Mouse (Mus musculus): ENCODE data around the gene Zfp114. TPM values are rescaled to one million over a fixed set of nuclear protein-coding genes. Genes with fewer than 3 reads are reported as not detected.

The Zfp114 gene
- polyA plus RNA-seq (2015; fragmentation: Nextera tagmentation; extraction: Ambion mirVana): 9.0 TPM in 2 replicates

DNA sequence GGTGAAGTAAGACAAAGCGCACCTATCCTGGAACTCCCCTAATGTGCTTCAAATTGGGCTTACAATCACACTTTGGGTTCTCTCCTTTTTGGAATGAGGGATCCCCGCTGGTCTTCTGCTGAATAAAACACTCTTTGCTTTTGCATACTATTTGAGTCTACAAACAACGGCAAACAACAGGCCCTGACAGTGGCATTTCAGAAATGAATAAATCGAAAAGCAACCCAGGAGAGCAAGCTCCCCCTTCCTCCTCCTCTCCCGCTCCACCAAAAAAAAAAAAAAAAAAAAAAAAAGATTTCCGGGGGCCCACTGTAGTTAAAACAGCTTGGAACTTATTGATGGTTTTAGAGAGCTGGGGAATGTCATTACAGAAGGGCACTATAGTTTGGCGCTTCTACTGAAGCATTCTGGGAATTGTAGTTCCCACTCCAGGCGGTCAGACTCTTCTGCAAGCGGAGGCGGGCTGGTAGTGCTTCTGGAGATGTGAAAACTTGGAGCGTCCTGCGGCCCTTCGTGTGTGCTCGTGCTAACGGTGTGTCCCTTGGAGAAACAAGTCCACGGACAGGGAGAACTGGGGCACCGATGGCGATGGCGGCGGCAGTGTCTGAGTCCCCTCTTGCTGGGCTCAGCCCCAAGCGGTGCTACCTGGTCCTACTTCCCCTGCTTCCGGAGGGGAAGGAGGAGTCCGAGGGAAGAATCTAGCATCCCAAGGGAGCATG, at the start of gene Zfp114:
Zfp114 (plus strand) TSS at position 443 of the 719 bp plus-strand sequence.
- no peaks in the 10 kb centered on the region for H3K27me3 ChIP-seq
- H3K27ac ChIP-seq (replicated peaks): peak within 1 kb of the TSS; percentile 79
- WGBS: 11% methylated on average over 23 of the region's 23 CpGs
- peak within 1 kb of the TSS; percentile 81 for H3K4me3 ChIP-seq
- peak; percentile 94 for ATAC-seq (replicated peaks)
- H3K4me2 ChIP-seq (replicated peaks): peak within 1 kb of the TSS; percentile 57
- peak within 1 kb of the TSS; percentile 68 for H3K9ac ChIP-seq (replicated peaks)
- H3K9me3 ChIP-seq: no peaks in the 10 kb centered on the region
- H3K36me3 ChIP-seq: no peaks in the 10 kb centered on the region
- peaks cover 12% of the 10 kb centered on the region for H3K4me1 ChIP-seq

DNA sequence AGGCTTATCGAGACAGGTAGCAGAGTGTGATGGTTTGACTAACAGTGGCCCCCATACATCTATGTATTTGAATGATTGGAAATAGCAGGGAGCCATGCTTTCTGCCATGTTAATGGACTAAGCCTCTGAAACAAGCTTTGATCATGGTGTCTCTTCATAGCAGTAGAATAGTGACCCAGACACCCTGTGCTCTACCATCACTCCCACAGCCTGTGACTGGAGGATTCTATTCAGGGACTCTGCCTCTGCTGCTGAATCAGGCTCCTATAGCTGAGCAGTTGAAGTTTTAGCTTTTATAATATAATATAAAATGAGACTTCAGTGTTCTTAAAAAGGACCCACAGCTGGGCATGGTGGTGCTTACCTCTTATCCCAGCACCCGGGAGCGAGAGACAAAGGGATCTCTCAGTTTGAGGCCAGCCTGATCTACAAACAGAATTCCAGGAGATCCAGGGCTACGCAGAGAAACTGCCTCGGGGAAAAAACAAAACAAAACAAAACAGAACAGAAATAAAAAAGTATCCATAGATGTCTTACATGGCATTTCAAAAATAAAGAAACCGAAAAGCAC, 41.4 kb upstream of the Zfp114 start:
- H3K4me1 ChIP-seq: peaks cover 26% of the 10 kb centered on the region
- H3K27me3 ChIP-seq: no peaks in the 10 kb centered on the region
- peak overlapping the region; percentile 76 for H3K9ac ChIP-seq (replicated peaks)
- H3K4me3 ChIP-seq: peak overlapping the region; percentile 72
- H3K27ac ChIP-seq (replicated peaks): peak overlapping the region; percentile 79
- ATAC-seq (replicated peaks): peak; percentile 60
- H3K4me2 ChIP-seq (replicated peaks): peak overlapping the region; percentile 66
- H3K36me3 ChIP-seq: peaks cover 21% of the 10 kb centered on the region
- 17% methylated on average over 6 of the region's 6 CpGs for WGBS
- no peaks in the 10 kb centered on the region for H3K9me3 ChIP-seq

DNA sequence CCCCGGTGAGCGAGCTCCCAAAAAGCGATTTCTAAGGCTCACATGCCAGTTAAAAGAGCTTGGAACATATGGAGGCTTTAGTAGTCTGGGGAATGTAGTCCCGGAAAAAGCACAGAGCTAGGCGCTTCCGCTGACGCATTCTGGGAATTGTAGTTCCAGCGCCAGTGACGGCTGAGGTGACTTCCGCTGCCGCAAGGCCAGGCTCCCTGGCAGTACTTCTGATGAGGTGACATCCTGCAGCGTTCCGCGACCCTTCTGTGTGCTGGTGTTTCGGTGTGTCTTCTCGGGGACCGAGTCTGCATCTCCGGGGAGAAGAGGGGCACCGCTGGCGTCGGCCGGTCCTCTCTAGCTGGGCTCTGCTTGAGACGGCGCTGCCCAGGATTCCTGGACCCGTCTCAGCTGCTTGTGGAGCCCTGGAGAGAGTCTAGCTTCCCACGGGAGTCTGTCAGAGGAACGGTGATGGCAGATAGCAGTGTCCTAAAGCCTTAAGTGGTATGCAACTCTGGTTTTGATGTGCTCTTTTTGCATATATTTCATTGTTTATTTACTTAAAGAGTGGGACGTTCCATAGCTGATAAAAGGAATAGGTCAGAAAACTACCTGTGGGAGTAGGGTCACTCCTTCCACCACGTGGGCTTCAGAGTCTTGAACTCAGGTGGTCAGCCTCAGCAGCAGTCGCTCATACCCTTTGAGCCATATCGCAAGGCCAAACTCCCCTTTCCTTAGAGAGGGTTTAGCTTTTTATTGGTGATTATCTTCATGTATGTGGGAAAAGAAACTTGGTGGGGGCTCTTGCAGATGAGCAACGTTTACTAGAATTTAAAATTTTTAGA, 40.6 kb upstream of the Zfp114 start, which contains the start of gene Zfp235:
Zfp235 (plus strand) TSS at position 174 of the 833 bp plus-strand sequence.
- 3% methylated on average over 32 of the region's 32 CpGs for WGBS
- peak within 1 kb of the TSS; percentile 72 for H3K4me3 ChIP-seq
- H3K4me1 ChIP-seq: peaks cover 26% of the 10 kb centered on the region
- peak within 1 kb of the TSS; percentile 79 for H3K27ac ChIP-seq (replicated peaks)
- peak; percentile 96 for ATAC-seq (replicated peaks)
- H3K4me2 ChIP-seq (replicated peaks): peak within 1 kb of the TSS; percentile 66
- no peaks in the 10 kb centered on the region for H3K9me3 ChIP-seq
- peaks cover 23% of the 10 kb centered on the region for H3K36me3 ChIP-seq
- no peaks in the 10 kb centered on the region for H3K27me3 ChIP-seq
- peak within 1 kb of the TSS; percentile 76 for H3K9ac ChIP-seq (replicated peaks)

DNA sequence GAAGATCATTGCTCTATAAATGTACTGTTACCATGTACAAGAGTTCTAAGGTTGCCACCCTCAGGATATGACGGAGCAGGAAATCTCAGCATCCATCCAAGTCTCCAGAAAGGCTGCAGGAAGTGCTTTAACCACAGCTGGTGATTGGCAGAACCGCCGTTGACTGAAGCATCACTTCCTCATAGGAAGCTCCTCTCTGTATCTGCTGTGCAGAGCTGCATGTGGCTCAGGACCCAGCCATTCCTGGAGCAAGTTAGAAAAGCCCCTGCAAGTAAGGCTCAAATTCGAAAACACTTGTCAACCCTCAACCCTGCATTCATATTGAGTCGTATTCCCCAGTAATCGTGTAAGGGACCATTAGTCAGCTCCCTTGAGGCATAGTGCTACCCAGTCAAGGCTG, 32.3 kb upstream of the Zfp114 start:
- no peaks in the 10 kb centered on the region for H3K27me3 ChIP-seq
- H3K27ac ChIP-seq (replicated peaks): no peak overlapping the region
- ATAC-seq (replicated peaks): no peak
- no peak overlapping the region for H3K4me3 ChIP-seq
- no peaks in the 10 kb centered on the region for H3K9me3 ChIP-seq
- no peak overlapping the region for H3K9ac ChIP-seq (replicated peaks)
- H3K4me1 ChIP-seq: no peaks in the 10 kb centered on the region
- H3K4me2 ChIP-seq (replicated peaks): no peak overlapping the region
- 94% methylated on average over 6 of the region's 6 CpGs for WGBS
- H3K36me3 ChIP-seq: peaks cover 44% of the 10 kb centered on the region

DNA sequence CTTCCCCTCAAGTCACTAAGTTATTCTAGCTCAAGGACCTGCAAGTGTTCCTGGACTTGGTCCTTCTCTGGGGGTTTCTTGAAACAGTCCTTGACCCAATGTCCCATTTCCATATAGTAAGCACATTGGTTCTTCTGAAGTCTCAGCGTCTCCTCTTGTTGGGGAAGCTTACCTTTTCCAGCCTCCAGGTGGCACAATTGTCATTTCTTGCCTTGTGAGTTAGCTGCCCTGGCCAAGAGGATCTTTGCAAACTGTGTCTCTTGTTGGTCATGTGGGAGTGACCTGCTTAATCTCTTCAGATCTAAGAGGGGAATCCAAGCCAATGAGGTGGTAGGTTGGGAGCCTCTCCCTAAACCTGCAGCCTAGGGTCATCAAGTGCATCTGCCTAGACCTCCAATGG, 21.6 kb upstream of the Zfp114 start:
- Histone ChIP-seq H3K36me3 (no peaks in the 10 kb centered on the region), H3K4me3 (no peak overlapping the region), H3K4me2 (replicated peaks) (no peak overlapping the region), H3K9me3 (no peaks in the 10 kb centered on the region), H3K4me1 (no peaks in the 10 kb centered on the region), H3K27ac (replicated peaks) (no peak overlapping the region), H3K9ac (replicated peaks) (no peak overlapping the region), H3K27me3 (no peaks in the 10 kb centered on the region)
- ATAC-seq (replicated peaks): no peak
- 11% methylated on average over 1 of the region's 1 CpGs for WGBS

DNA sequence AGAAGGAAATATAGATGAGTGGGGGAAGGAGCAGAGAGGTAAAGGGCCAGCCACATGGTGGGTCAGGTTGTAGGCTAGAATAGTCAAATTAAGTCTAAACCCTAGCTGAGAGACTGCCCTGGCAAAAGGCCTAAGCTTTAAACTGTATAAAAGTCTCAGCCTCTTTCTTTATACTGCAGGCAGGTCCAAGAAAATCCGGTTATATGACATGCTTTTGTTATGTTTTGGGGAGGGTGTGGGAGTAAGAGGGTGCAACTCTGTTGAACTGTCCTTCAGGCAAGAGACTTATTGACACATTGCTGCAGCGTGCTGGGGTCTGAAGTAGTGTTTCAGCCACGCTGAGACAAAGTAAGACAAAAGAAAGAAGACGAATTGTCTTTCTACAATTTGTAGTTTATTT, 2.7 kb upstream of the Zfp114 start:
- Histone ChIP-seq H3K4me2 (replicated peaks) (no peak overlapping the region), H3K27me3 (no peaks in the 10 kb centered on the region), H3K9me3 (no peaks in the 10 kb centered on the region), H3K4me1 (peaks cover 12% of the 10 kb centered on the region), H3K36me3 (no peaks in the 10 kb centered on the region), H3K4me3 (no peak overlapping the region), H3K27ac (replicated peaks) (no peak overlapping the region), H3K9ac (replicated peaks) (no peak overlapping the region)
- 68% methylated on average over 4 of the region's 4 CpGs for WGBS
- ATAC-seq (replicated peaks): no peak

DNA sequence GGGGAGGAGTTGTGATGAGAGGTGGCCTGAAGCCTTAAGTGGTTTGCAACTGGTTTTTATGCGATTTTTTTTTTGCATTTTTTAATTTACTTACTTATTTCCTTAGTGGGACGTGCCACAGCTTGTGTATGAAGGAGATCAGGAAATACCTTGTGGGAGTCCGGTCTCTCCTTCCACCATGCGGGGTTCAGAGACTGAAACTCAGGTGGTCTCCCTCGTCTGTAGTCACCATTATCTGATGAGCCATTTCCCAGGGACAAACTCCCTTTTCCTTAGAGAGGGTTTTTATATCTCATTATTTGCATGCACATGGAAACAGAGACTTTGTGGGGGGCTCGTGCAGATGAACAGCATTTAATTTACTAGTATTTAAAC, 464 bp downstream of the Zfp114 start:
- Histone ChIP-seq H3K9me3 (no peaks in the 10 kb centered on the region), H3K27me3 (no peaks in the 10 kb centered on the region), H3K4me1 (peaks cover 12% of the 10 kb centered on the region), H3K36me3 (no peaks in the 10 kb centered on the region), H3K4me3 (peak overlapping the region; percentile 81), H3K4me2 (replicated peaks) (peak overlapping the region; percentile 57), H3K9ac (replicated peaks) (peak overlapping the region; percentile 68; the same call in 1 of the 2 replicates), H3K27ac (replicated peaks) (peak overlapping the region; percentile 79)
- WGBS: 60% methylated on average over 6 of the region's 6 CpGs
- ATAC-seq (replicated peaks): peak; percentile 50

DNA sequence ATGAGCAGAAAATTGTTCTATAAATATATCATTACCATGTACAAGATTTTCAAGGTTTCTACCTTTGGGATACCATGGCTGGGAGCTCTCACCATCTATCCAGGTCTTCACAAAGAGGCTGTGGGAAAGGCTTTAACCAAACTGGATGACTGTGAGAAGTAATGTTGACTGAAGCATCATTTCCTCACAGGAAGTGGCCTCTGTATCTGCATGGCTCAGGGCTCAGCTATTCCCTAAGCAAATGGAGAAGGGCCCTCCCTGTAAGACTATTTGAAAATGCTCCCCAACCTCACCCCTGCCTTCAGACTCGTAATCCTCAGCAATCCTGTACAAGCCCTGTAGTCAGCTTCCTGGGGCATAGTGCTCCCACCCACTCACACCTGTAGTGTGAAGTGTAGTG, 12.8 kb downstream of the Zfp114 start:
- 71% methylated on average over 1 of the region's 1 CpGs for WGBS
- Histone ChIP-seq H3K4me3 (no peak overlapping the region), H3K4me2 (replicated peaks) (no peak overlapping the region), H3K36me3 (0 out of 2 replicates have a peak, but pooled peaks cover 4% of the 10 kb centered on the region), H3K9ac (replicated peaks) (no peak overlapping the region), H3K27ac (replicated peaks) (no peak overlapping the region), H3K4me1 (no peaks in the 10 kb centered on the region), H3K9me3 (no peaks in the 10 kb centered on the region), H3K27me3 (no peaks in the 10 kb centered on the region)
- ATAC-seq (replicated peaks): no peak

DNA sequence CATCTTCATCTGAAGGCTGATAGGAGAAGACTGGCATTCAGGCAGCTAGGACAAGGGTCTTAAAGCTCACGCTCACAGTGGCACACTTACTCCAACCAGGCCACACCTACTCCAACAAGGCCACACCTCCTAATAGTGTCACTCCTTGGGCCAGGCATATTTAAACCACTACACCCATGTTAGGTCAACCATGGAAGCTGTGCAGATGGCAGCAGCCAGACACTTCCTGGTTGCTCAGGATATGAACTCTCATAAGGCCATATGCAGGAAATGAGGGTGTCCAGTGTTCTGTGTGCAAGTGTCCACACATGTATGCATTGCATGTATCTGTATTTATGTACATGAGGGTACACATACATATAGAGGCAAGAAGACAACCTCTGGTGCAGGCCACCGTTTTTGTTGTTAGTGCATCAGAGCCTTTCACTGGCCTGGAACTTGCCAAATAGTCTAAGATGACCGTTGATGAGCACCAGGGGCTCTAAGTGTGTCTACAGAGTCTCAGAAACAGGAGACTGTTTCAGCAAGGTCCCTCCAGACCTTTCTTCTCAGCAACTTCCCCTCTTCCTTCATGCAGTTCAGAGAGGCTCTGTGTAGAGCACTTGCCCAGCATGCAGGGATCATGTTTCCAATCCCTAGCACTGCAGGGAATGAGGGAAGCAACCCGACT, 14.2 kb downstream of the Zfp114 start:
- Histone ChIP-seq H3K4me1 (no peaks in the 10 kb centered on the region), H3K9me3 (no peaks in the 10 kb centered on the region), H3K9ac (replicated peaks) (no peak overlapping the region), H3K27me3 (no peaks in the 10 kb centered on the region), H3K36me3 (peaks cover 15% of the 10 kb centered on the region), H3K27ac (replicated peaks) (no peak overlapping the region), H3K4me2 (replicated peaks) (no peak overlapping the region), H3K4me3 (no peak overlapping the region)
- 65% methylated on average over 4 of the region's 4 CpGs for WGBS
- no peak for ATAC-seq (replicated peaks)

DNA sequence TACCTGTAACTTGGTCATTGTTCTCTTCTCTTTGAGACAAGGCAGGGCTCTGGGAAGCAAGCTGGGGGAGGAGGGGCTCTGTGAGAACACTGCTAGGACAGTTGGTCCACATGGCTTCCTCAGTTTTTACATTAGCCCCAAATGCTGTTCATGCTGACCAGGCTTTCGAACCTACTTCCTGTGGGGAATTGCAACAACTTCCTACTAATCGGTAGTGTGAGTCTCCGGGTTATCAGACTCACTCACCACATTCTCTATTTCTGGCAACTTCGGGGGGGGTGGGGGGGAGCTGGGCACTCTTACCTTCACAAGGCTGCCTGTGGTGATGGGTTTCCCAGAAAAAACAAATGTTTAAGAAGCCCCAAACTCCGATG, 14.7 kb downstream of the Zfp114 start:
- Histone ChIP-seq H3K36me3 (peaks cover 19% of the 10 kb centered on the region), H3K9ac (replicated peaks) (no peak overlapping the region), H3K4me2 (replicated peaks) (no peak overlapping the region), H3K4me1 (no peaks in the 10 kb centered on the region), H3K4me3 (no peak overlapping the region), H3K27ac (replicated peaks) (no peak overlapping the region), H3K27me3 (no peaks in the 10 kb centered on the region), H3K9me3 (no peaks in the 10 kb centered on the region)
- WGBS: 85% methylated on average over 5 of the region's 5 CpGs
- ATAC-seq (replicated peaks): no peak

DNA sequence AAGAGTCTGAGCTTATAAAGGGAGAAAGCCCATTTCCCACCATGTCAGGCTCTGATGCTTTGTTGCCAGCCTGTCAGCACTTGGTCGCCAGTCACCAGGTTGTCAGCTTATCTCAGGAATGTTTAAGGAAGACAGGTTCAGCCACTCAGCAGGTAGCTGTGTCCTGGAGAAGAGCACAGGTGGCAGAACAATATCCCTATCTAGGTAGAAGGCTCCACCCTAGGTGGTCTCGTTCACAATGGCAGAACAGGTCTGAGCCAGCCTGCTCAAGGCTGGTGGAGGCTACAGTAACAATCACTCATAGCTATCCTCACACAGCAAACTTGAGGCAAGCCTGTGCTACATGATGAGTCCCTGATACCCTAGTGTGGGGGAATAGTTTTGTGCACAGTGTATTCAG, 16.5 kb downstream of the Zfp114 start:
- Histone ChIP-seq H3K4me2 (replicated peaks) (no peak overlapping the region), H3K27me3 (no peaks in the 10 kb centered on the region), H3K9ac (replicated peaks) (no peak overlapping the region), H3K27ac (replicated peaks) (no peak overlapping the region), H3K36me3 (peaks cover 23% of the 10 kb centered on the region), H3K9me3 (no peaks in the 10 kb centered on the region), H3K4me3 (no peak overlapping the region), H3K4me1 (no peaks in the 10 kb centered on the region)
- 86% methylated on average over 2 of the region's 2 CpGs for WGBS
- no peak for ATAC-seq (replicated peaks)

DNA sequence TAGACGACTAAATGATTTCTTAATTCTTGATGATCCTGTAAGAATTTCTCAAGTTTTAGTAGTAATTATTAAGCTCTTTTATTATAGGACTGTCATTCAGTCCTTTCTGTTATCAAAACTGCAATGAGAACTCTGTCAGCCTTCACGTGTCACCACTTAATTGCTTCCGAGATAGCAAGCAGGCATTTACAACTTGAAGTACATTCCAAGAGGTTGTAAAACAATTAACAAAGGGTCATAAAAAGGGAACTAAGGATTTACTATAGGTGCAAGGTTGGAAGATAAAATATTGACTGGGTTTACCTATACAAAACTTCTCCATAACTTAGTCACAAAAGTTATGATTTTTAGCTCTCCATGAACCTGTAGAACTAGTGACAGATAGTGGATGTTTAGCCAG, 18.3 kb downstream of the Zfp114 start:
- 94% methylated on average over 3 of the region's 3 CpGs for WGBS
- no peak overlapping the region for H3K27ac ChIP-seq (replicated peaks)
- H3K4me3 ChIP-seq: no peak overlapping the region
- H3K9ac ChIP-seq (replicated peaks): no peak overlapping the region
- H3K27me3 ChIP-seq: no peaks in the 10 kb centered on the region
- peaks cover 36% of the 10 kb centered on the region for H3K36me3 ChIP-seq
- no peaks in the 10 kb centered on the region for H3K9me3 ChIP-seq
- ATAC-seq (replicated peaks): no peak
- no peaks in the 10 kb centered on the region for H3K4me1 ChIP-seq
- H3K4me2 ChIP-seq (replicated peaks): no peak overlapping the region

Data from forebrain, embryonic 15.5 days (tissue).